Mouse (Mus musculus) adrenal gland, adult (tissue): ENCODE measurements around the gene Rbks.

ENCODE experiments used
- DNase-seq, 2 experiments: peaks; one replicate each; pipeline ENCODE4 v3.0.0; 2022 to 2023; ENCODE audit warnings: low spot score in 1 of 2; ENCODE audit not compliant: inconsistent age in 2 of 2

Rbks gene

DNA sequence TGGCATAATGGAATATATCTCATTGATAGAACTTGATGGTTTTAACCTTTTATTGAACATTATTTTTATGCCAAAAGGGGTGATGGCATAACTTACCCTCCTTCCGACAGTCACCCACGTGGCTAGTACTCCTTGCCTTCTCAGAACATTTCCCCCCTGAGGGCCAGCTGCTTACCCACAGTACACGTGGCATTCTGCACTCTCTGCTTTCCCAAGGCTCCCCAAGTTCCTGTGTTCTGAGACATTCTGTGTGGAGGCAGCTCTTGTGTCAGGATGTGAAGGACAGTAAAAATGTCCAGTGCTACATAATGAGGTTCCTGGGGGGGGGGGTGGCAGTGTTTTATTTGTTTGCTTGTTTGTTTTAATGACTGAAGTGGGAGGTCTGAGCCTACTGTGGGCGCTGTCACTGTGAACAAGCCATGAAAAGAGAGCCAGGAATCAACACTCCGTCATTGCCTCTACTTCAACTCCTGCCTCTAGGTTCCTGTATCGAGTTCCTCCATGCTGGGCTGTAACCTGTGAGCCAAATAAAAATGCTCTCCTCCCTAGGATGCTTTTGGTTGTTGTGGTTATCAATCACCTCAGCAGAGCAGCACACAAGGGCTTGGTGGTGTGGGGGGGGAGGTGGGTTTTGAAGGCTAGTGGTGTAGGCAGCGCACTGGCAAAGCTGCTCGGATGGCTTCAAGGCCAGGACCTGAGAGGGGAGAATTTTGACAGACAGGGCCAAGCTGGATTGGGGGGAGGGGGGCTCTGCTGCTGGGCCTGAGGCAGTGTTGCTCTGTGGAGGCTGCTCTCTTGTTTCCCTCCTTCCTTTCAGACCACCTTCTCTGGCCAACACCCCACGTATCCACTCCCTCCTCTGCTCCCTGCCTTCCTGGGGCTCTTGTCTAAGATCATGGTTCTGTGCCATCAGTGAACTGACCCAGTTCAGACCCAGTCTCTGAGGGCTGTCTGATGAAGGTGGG is 69.6 kb downstream of the Rbks start:
- DNase-seq, result peak in 1 of 2 experiments; percentile 62

DNA sequence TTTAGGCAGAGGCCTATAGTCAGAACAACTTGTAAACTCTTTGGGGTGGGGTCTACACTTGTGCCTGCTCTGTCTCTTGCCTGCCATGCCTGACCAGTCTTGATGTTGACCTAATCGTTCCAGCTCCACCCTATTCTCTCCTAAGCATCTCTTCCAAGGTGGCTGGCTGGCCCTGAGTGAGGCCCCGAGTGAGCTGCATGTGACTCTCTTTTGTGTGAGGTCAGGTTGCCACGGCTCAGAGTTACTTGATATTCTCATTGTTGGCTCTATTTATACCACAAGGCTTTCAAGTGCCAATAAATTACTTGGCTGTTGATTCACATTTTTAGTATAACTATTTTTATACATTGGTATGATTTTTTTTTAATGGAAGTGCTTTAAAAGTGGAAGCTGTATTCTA is 70.3 kb downstream of the Rbks start:
- no peak for DNase-seq

DNA sequence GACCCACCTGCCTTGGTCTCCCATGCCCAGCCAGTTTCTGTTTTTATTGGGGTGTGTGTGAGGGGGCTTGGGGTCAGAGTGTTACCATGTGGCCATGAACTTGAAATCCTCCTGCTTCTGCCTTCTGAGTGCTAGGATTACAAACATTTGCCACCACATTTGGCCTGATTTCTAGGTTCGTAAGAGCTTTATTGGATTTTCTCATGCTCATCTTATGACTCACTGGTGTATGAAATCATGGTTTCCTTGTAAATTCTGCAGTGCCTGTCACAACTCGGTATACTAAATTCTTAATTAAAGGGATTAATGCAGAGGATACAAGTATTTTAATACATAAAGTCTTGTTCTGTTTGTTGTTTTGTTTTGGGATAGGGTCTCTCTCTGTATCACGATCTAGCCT is 77.1 kb downstream of the Rbks start:
- peak in 1 of 2 experiments; percentile 51 for DNase-seq

DNA sequence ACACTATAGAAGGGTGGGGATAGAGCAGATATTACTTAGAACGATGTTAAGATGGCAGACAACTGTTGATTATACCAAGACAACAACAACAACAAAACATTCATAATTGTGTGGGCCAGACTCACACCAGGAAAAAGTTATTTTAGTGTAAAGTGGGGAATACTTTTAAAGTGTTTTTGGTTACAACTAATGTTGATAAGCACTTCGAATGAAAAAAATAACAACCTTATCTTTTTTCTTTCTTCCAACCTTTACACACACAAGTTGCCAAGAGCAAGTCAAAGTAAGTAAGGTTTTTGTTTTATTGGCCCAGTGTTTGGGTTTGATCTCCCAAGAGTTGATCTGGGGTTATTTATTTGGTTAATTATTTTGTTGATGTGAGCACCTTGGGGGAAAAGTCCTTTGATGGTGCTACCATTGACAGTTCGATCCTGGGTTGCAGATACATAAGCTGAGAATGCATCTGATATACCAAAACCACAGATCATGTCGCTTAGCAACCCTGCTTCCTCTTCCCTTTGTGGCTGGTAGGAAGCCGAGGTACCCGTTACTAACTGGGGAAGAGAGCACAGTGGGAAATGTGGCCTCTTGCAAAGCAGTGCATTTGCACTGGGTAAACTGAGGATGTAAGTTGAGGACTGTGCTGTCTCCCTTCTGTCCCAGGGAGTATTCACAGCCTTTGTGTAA is 82.9 kb downstream of the Rbks start:
- DNase-seq, result no peak

- peak; percentile 89 to 96 for DNase-seq
Observed at GRCm38 (mm10) chr5:31613852-31614286, 83.6 kb downstream of the Rbks start.

- DNase-seq, result no peak
Observed at GRCm38 (mm10) chr5:31611186-31611585, 86.2 kb downstream of the Rbks start.

DNA sequence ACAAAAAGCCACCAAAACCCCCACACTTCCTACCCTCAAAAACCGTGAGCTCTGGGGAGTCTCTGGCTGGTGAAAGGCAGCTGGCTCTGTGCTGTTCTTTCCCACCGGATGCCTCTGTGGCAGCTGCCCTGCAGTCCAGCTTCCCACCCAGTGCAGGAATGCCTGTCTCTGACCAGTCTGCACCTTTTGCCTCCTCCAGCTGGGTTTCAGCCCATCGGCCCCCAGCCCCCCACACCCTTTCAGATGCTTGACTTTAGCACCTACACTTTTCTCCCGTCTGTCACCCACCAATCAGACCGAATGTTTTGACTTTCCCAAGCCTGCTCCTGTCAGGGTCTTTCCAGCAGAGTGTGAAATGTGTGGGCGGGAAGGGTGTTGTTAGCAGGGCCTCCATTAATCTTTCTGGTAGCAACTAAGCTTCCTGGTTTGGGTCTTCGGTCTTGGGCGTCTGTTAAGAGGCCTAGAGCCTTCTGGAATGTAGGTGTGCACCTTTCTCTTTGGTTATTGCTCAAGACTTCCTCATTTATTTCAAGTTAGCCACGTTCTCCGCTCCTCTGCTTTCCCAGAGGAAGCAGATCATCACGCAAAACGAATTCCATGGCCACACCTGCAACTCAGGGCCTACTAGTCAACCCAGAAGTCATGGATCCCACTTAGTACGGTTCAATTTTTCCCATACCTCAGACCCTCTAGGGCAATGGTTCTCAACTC is 86.9 kb downstream of the Rbks start:
- DNase-seq, result peak in 1 of 2 experiments; percentile 29

DNA sequence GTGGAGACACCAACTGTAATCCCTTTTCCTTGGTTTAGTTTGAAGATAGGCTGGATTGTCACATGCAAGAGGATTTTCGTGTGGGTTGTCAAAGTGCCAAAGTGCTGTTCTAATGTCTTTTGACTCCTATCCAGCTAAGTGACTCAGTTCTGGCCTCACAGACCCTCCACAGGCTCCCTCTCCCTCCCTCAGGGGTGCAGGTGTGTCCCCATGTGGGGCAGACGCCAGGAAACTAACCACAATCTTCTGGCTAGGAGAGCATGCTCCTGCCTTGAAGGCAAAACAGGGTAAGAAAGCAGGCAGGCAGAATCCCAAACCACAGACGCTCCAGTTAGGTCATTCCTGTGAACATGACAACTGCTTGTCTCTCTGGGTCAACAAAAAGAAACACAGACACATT is 91.3 kb downstream of the Rbks start:
- DNase-seq, result peak; percentile 57 to 83

- DNase-seq, result peak; percentile 49 to 82
Observed at GRCm38 (mm10) chr5:31603766-31604165, 93.7 kb downstream of the Rbks start.

DNA sequence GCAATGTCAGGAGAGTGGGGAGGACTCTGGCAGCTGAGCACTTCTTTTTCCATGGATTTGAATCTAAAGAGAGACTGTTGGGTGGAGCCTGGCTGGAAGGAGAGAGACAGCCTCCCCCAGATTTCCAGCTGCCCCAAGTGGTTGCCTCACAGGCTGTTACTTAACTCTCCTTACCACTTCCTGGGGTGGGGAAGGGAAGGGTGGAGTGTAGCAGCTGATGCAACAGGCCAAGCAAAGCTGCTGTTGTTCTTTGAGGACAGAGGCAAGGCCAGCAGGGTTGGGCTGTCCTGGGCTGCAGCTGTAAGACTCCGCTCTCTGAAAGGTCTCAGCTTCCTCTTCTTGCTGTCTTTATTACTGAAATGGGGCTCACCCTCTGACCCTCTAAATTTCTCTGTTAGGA is 95.0 kb downstream of the Rbks start:
- peak; percentile 81 to 94 for DNase-seq

DNA sequence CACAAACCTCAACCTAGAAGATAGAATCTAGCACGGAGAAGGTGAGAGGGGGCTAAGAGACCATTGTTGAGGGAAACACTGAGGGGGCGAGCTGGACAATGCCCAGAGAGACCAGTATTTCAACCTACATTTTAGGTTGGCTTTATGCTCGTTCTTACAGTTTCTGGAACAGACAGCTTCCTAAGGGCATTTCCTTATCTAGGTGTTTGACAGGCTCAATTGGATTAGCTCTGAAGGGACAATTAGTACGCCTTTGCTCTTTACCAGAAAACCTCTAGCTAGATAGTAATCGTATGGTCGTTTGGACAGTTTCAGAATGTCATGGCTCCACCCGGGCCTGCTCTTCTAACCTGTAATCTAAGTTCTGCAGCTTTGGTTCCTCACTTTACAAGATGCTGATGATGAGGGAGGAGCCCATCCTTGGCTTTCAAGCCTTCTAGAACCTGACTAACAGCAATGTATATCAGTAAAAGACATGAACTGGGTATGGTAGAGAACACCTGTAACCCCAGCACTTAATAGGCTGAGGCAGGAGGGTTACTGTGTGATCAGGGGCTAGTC is 96.2 kb downstream of the Rbks start:
- DNase-seq, result peak in 1 of 2 experiments; percentile 37

GRCm38 (mm10) chr5:31599161-31599560 is 98.3 kb downstream of the Rbks start:
- DNase-seq, result peak in 1 of 2 experiments; percentile 70

- peak; percentile 69 to 89 for DNase-seq
Observed at GRCm38 (mm10) chr5:31598579-31598978, 98.8 kb downstream of the Rbks start.

- DNase-seq, result peak in 1 of 2 experiments; percentile 73
Observed at GRCm38 (mm10) chr5:31598121-31598520, 99.3 kb downstream of the Rbks start.

GRCm38 (mm10) chr5:31597430-31597944 is 99.9 kb downstream of the Rbks start:
- peak in 1 of 2 experiments; percentile 57 for DNase-seq

DNA sequence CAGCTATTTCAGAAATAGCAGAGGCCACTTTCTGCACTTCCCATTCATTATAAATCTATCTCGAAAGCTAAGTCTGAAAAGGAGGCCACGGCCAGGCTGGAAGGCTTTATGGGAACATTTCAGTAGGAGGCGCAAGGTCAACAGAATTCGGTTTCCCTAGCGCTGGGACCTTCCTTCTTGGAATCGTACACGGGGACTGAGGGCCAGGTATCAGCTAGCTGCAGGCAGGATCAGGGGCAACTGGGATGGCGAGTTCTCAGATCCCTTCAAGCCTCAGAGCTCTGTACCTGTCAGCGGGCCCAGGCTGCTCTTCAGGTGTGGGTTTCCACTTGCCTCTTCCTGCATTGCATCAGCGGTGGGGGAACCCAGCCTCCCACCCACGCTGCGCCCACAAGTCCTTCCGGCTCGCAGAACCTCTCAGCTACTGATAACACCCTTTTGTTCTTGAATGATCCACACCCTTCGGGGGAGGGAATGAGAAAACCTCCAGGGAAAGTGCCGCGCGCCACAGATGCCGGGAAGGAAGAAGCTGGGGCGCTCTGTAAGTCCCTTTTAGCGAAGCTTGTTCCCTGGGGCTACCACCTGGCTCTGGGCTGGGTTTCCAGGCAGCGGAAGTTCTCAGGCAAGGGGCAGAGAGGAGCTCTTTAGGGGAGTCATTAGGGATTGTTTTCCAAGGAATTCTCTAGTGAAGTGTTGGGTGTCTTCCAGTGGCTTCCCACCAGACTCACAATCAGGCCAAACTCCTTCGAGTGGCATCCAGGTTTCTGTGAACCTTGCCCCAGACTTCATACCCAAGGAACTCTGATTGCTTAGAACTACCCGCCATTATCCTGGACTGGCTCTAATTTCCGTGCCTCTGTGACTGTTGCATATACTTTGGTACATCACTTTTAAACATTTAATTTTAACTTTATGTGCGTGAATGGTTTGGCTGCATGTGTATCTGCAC is 100.7 kb downstream of the Rbks start, which contains the start of gene Mrpl33:
Mrpl33 (plus strand) TSS at position 455 of the 949 bp plus-strand sequence.
- peak; percentile 76 to 92 for DNase-seq

GRCm38 (mm10) chr5:31595868-31596267 is 101.6 kb downstream of the Rbks start:
- no peak for DNase-seq

GRCm38 (mm10) chr5:31591122-31591521 is 106.3 kb downstream of the Rbks start:
- DNase-seq, result no peak

DNA sequence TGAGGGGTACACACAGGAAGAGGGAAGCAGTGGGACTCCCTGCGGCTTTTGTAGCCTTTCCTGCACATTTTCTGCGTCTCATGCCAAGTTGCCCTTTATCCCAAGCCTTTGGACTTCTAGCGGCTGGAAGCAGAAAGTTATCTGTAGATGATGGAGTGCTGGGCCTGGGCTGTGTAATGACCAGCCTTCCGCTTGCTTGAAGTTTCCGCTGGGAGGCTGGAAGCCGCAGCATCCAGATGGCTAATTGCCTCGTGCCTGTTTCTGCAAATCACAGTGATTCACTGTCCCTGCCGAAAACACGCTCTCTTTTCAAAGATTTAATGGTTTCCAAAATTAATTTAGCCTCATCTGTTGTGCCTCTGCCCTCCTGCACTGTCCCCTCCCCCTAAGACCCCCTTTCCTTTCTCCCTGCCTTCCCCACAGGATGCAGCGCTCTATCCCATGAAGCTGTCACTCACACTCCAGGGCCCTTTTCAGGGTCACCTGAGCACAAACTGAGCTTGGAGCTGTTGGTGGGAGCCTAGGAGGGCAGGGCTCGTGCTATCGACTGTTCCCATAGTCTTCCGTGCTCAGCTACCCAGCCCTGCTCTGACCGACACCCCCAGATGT is 107.6 kb downstream of the Rbks start:
- peak in 1 of 2 experiments; percentile 49 for DNase-seq
